Mouse (Mus musculus) cerebellum, postnatal 10 days (tissue): ENCODE measurements around the gene Ptpn3.
A peak's percentile ranks its signal among the peaks of the same experiment; 100 is the strongest.
"Not testable (repeated sequence)": the region's sequence is repeated elsewhere in the genome, so short reads cannot be mapped to it uniquely, and the experiment has no call there.

Experiments
- DNase-seq, 2 experiments: peaks; one replicate each; pipeline ENCODE4 v3.0.0; 2021; ENCODE audit warnings: mixed read lengths in 2 of 2

Ptpn3 gene

GRCm38 (mm10) chr4:57214852-57215251, 86.8 kb downstream of the Ptpn3 start:
- no peak for DNase-seq

GRCm38 (mm10) chr4:57214114-57214513, 87.5 kb downstream of the Ptpn3 start:
- no peak for DNase-seq

- no peak for DNase-seq
Measured at GRCm38 (mm10) chr4:57211706-57212105, 89.9 kb downstream of the Ptpn3 start.

- DNase-seq: no peak
Measured at GRCm38 (mm10) chr4:57205908-57206307, 95.7 kb downstream of the Ptpn3 start.

GRCm38 (mm10) chr4:57204780-57205179, 96.9 kb downstream of the Ptpn3 start:
- DNase-seq: peak; percentile 85 to 89

GRCm38 (mm10) chr4:57202660-57203361, 98.8 kb downstream of the Ptpn3 start:
- no peak for DNase-seq

GRCm38 (mm10) chr4:57202132-57202531, 99.5 kb downstream of the Ptpn3 start:
- no peak for DNase-seq

GRCm38 (mm10) chr4:57200661-57201060, 101.0 kb downstream of the Ptpn3 start:
- DNase-seq: no peak

- DNase-seq: not testable (repeated sequence)
Measured at GRCm38 (mm10) chr4:57198666-57199393, 102.8 kb downstream of the Ptpn3 start.

GRCm38 (mm10) chr4:57191543-57192283, 109.9 kb downstream of the Ptpn3 start:
- no peak for DNase-seq

- no peak for DNase-seq
Measured at GRCm38 (mm10) chr4:57189881-57190280, 111.8 kb downstream of the Ptpn3 start.

- no peak for DNase-seq
Measured at GRCm38 (mm10) chr4:57186035-57186434, 115.6 kb downstream of the Ptpn3 start.

GRCm38 (mm10) chr4:57185462-57185861, 116.2 kb downstream of the Ptpn3 start:
- no peak for DNase-seq

- peak; percentile 67 to 76 for DNase-seq
Measured at GRCm38 (mm10) chr4:57183493-57183892, 118.1 kb downstream of the Ptpn3 start.

- peak; percentile 73 to 75 for DNase-seq
Measured at GRCm38 (mm10) chr4:57181538-57181937, 120.1 kb downstream of the Ptpn3 start.

GRCm38 (mm10) chr4:57178881-57179280, 122.8 kb downstream of the Ptpn3 start:
- DNase-seq: no peak

GRCm38 (mm10) chr4:57175329-57175728, 126.3 kb downstream of the Ptpn3 start:
- DNase-seq: no peak

GRCm38 (mm10) chr4:57172861-57173260, 128.8 kb downstream of the Ptpn3 start:
- DNase-seq: no peak

GRCm38 (mm10) chr4:57171817-57172216, 129.8 kb downstream of the Ptpn3 start:
- peak in 1 of 2 experiments; percentile 30 for DNase-seq

- no peak for DNase-seq
Measured at GRCm38 (mm10) chr4:57168680-57169079, 133.0 kb downstream of the Ptpn3 start.

- DNase-seq: no peak
Measured at GRCm38 (mm10) chr4:57168277-57168676, 133.4 kb downstream of the Ptpn3 start.

- DNase-seq: peak; percentile 27 to 64
Measured at GRCm38 (mm10) chr4:57166922-57167870, 134.4 kb downstream of the Ptpn3 start.
